Mouse (Mus musculus) MEL (cell line): ENCODE measurements around the gene Ptprr.

Source experiments
- BHLHE40 ChIP-seq: IDR thresholded peaks from 2 replicates; pipeline ENCODE4 v1.6.1; 2012; ENCODE audit warnings: low read depth, mild to moderate bottlenecking, inconsistent platforms, low read length, improper control_type of control experiment, borderline replicate concordance
- CTCF ChIP-seq, 3 experiments: IDR thresholded peaks in 2 of 3; conservative IDR thresholded peaks in 1 of 3; 2 replicates each; pipeline ENCODE4 v1.5.1; 2011 to 2012; ENCODE audit warnings: low read length in 3 of 3, low read depth in 2 of 3, mild to moderate bottlenecking in 2 of 3, improper control_type of control experiment in 1 of 3, inconsistent platforms in 1 of 3, mixed read lengths in 1 of 3, moderate library complexity in 1 of 3; ENCODE audit not compliant: control insufficient read depth in 1 of 3, insufficient read depth in 1 of 3, poor library complexity in 1 of 3, severe bottlenecking in 1 of 3
- E2F4 ChIP-seq: IDR thresholded peaks from 2 replicates; pipeline ENCODE4 v1.6.1; 2011; ENCODE audit warnings: low read depth, low read length, improper control_type of control experiment, borderline replicate concordance
- GATA1 ChIP-seq: IDR thresholded peaks from 2 replicates; pipeline ENCODE4 v1.6.1; 2011; ENCODE audit warnings: low read depth, low read length, improper control_type of control experiment
- MXI1 ChIP-seq: IDR thresholded peaks from 2 replicates; pipeline ENCODE4 v1.6.1; 2011; ENCODE audit warnings: mild to moderate bottlenecking, low read depth, low read length, improper control_type of control experiment
- MYB ChIP-seq: IDR thresholded peaks from 2 replicates; pipeline ENCODE4 v1.6.1; 2011; ENCODE audit warnings: mild to moderate bottlenecking, low read depth, low read length, improper control_type of control experiment
- MYC ChIP-seq: IDR thresholded peaks from 2 replicates; pipeline ENCODE4 v1.6.1; 2011; ENCODE audit warnings: low read depth, mild to moderate bottlenecking, low read length, improper control_type of control experiment, moderate library complexity
- POLR2A ChIP-seq, 2 experiments: IDR thresholded peaks; 2 replicates each; pipeline ENCODE4 v1.6.1; 2011 to 2012; ENCODE audit warnings: low read length in 2 of 2, mild to moderate bottlenecking in 2 of 2, control low read depth in 1 of 2, improper control_type of control experiment in 1 of 2, low read depth in 1 of 2, moderate library complexity in 1 of 2; ENCODE audit not compliant: control insufficient read depth in 1 of 2, insufficient read depth in 1 of 2, poor library complexity in 1 of 2
- POLR2AphosphoS2 ChIP-seq: IDR thresholded peaks from 2 replicates; pipeline ENCODE4 v1.6.1; 2011; ENCODE audit warnings: low read length, improper control_type of control experiment
- RAD21 ChIP-seq: IDR thresholded peaks from 2 replicates; pipeline ENCODE4 v1.6.1; 2011; ENCODE audit warnings: mild to moderate bottlenecking, low read depth, low read length, improper control_type of control experiment
- UBTF ChIP-seq: IDR thresholded peaks from 2 replicates; pipeline ENCODE4 v1.6.1; 2012; ENCODE audit warnings: low read depth, mild to moderate bottlenecking, inconsistent platforms, low read length, improper control_type of control experiment, moderate library complexity, borderline replicate concordance; ENCODE audit not compliant: insufficient read depth
- USF1 ChIP-seq: IDR thresholded peaks from 2 replicates; pipeline ENCODE4 v1.6.1; 2014; ENCODE audit warnings: low read depth, mild to moderate bottlenecking, inconsistent platforms, low read length, improper control_type of control experiment, moderate library complexity

GRCm38 (mm10) chr10:116131223-116131622, 113.2 kb downstream of the Ptprr start:
- TF ChIP-seq GATA1 (no peak), POLR2A (IDR thresholded peaks at IDR 0.05; ENCODE audit: control insufficient read depth in 1 of 2, insufficient read depth in 1 of 2, low read depth in 1 of 2, low read length in 2 of 2, poor library complexity in 1 of 2) (no peak), RAD21 (no peak), CTCF (IDR thresholded peaks at IDR 0.05 in 2 of 3, conservative IDR thresholded peaks at IDR 0.05 in 1 of 3; ENCODE audit: control insufficient read depth in 1 of 3, insufficient read depth in 1 of 3, low read depth in 2 of 3, low read length in 3 of 3, poor library complexity in 1 of 3, severe bottlenecking in 1 of 3) (no peak), MYB (no peak), BHLHE40 (no peak), UBTF (no peak), MYC (no peak), E2F4 (no peak), USF1 (no peak), POLR2AphosphoS2 (no peak), MXI1 (no peak)
